Mouse (Mus musculus) midbrain, embryonic 10.5 days (tissue): ENCODE results near the gene Bhlha9. TPM values are rescaled to one million over a fixed set of nuclear protein-coding genes. Genes with fewer than 3 reads are reported as not detected.
A peak's percentile ranks its signal among the peaks of the same experiment; 100 is the strongest.

ENCODE experiments used
- DNase-seq: peaks from one replicate; pipeline ENCODE4 v3.0.0-alpha.2; 2017; ENCODE audit warnings: low spot score
- H3K27ac ChIP-seq: fragments of 300-500 bp; sonication (generic); replicated peaks from 2 replicates; pipeline ENCODE4 v1.5.1; 2016; ENCODE audit warnings: mild to moderate bottlenecking
- H3K27me3 ChIP-seq: fragments of 300-500 bp; sonication (generic); 2 replicates; pipeline ENCODE4 v1.6.1; 2016; ENCODE audit warnings: low read depth, mild to moderate bottlenecking; ENCODE audit not compliant: poor library complexity, severe bottlenecking
- H3K36me3 ChIP-seq: fragments of 300-500 bp; sonication (generic); 2 replicates; pipeline ENCODE4 v1.6.1; 2016; ENCODE audit warnings: mild to moderate bottlenecking, moderate library complexity
- H3K4me1 ChIP-seq: fragments of 300-500 bp; sonication (generic); 2 replicates; pipeline ENCODE4 v1.6.1; 2016
- H3K4me3 ChIP-seq: fragments of 300-500 bp; sonication (generic); 2 replicates; pipeline ENCODE4 v1.5.1; 2016; ENCODE audit warnings: mild to moderate bottlenecking, moderate library complexity
- H3K9me3 ChIP-seq: fragments of 300-500 bp; sonication (generic); replicated peaks from 2 replicates; pipeline ENCODE4 v1.6.1; 2016; ENCODE audit warnings: mild to moderate bottlenecking
- WGBS: fragments of 180-500 bp; shearing (Covaris S2); methylation state at CpG from one replicate; pipeline ENCODE4 v1.1.7; 2016; 5-methylcytosine and 5-hydroxymethylcytosine counted together
- polyA plus RNA-seq: library from polyadenylated mRNA; unstranded; fragments of >200 nt; fragmentation: Nextera tagmentation; extraction: Ambion mirVana; gene quantifications from 2 replicates; pipeline ENCODE4 v1.2.1, GENCODE M21; 2016

The Bhlha9 gene
- polyA plus RNA-seq, 1 experiment from 2014 or later, result 0.12 TPM

DNA sequence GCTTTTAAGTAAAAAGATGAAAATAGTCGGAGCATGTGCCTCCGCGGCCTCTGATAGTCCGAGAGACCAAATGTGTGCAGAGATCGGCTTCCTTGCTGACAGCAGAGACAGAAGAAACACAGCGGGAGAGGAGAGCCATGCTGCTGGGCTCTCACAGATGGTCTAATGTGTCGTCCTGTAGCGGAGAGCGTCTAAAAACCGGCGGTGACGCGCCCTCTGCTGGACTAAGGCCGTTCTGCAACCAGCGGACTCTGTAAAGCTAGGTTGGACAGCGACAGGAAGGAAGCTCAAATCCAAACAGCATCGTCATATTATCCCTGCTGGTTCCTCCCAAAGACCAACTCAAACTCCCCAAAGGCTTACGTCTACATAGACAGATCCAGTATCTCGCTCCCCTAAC, 26.3 kb upstream of the Bhlha9 start:
- H3K9me3 ChIP-seq, result no peaks in the 10 kb centered on the region
- H3K4me3 ChIP-seq, result peak overlapping the region; percentile 47
- H3K36me3 ChIP-seq, result no peaks in the 10 kb centered on the region
- H3K27ac ChIP-seq, result peak overlapping the region; percentile 28; the same call in 1 of the 2 replicates
- H3K4me1 ChIP-seq, result peaks cover 38% of the 10 kb centered on the region
- under 1% methylated on average over 19 of the region's 19 CpGs for WGBS
- peak; percentile 92 for DNase-seq
- H3K27me3 ChIP-seq, result peaks cover 28% of the 10 kb centered on the region

DNA sequence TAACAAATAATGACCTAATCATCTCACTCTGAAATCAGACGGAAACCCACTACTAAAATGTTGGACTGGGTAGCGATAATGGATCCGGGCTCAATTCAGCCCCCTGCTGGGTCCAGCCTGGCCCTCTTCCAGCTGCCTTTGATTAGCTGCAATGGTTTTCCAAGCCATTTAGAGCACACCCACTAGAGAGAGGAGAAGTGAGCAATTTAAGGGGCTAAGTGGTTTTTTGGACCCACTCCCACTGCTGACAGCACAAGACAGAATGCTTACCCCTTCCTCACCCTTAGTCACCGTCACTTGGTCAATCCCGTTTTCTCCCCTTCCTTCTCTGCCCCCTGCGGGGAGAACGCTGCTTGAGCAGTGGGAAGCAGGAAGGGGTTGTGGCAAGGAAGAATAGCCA, 25.2 kb upstream of the Bhlha9 start:
- Histone ChIP-seq H3K4me3 (peak overlapping the region; percentile 39), H3K9me3 (no peaks in the 10 kb centered on the region), H3K36me3 (no peaks in the 10 kb centered on the region), H3K27me3 (peaks cover 28% of the 10 kb centered on the region), H3K27ac (no peak overlapping the region), H3K4me1 (peaks cover 42% of the 10 kb centered on the region)
- DNase-seq, result no peak
- 5% methylated on average over 7 of the region's 7 CpGs for WGBS

DNA sequence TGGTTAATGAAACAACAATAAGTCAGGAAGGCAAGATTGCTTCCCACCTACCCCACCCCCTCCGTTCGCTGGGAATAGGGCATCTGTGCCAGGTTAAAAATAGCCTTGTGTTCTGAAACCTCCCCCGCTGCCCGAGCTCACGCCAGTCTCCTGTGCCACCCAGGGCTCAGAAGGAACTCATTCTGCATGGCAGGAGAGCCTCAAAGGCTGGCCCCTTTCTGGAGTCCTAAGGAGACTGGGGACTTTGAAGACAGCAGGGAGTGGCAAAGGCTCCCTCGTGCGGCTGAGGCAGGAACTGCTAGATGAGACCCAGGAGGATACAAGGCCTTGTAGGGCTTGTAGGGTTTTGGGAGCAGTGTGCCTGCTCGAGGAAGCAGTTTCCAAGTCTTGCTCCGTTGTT, 24.8 kb upstream of the Bhlha9 start:
- Histone ChIP-seq H3K4me3 (peak overlapping the region; percentile 39), H3K9me3 (no peaks in the 10 kb centered on the region), H3K4me1 (peaks cover 46% of the 10 kb centered on the region), H3K27me3 (peaks cover 28% of the 10 kb centered on the region), H3K36me3 (no peaks in the 10 kb centered on the region), H3K27ac (no peak overlapping the region)
- WGBS, result 7% methylated on average over 9 of the region's 9 CpGs
- DNase-seq, result peak; percentile 83

DNA sequence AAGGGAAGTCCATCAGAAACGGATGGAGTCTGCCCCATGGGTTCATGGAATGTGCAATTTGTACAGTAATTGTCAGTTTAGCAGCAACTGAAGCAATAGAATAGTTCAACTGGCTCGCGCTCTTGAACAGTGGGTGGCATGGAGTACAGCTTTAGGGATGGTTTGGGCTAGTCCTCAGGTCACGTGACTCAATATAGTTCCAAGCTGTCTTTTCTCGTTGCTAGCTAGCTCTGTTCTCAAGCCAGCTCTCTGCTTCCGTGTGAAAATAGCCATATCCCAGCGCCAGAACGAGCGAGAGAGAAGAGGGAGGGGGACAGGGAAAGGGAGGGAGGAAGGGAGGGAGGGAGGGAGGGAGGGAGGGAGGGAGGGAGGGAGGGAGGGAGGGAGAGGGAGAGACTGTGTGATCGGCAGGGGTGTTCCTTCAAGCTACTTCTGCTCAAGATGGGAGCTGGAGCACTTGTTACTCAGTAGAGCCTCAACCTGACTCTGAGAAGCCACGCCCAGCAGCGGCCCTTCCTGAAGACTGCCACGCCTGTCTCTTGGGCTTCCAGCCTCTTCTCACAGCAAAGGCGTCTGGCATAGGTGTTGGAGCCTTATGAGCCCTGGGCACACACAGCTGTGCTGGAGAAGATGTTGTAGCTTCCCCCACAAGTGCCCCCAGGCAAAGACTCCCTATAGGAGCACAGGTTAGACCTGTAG, 21.3 kb upstream of the Bhlha9 start:
- Histone ChIP-seq H3K27me3 (peaks cover 14% of the 10 kb centered on the region), H3K9me3 (no peaks in the 10 kb centered on the region), H3K36me3 (no peaks in the 10 kb centered on the region), H3K4me1 (peaks cover 29% of the 10 kb centered on the region), H3K4me3 (no peak overlapping the region), H3K27ac (no peak overlapping the region)
- 73% methylated on average over 14 of the region's 14 CpGs for WGBS
- DNase-seq, result no peak

DNA sequence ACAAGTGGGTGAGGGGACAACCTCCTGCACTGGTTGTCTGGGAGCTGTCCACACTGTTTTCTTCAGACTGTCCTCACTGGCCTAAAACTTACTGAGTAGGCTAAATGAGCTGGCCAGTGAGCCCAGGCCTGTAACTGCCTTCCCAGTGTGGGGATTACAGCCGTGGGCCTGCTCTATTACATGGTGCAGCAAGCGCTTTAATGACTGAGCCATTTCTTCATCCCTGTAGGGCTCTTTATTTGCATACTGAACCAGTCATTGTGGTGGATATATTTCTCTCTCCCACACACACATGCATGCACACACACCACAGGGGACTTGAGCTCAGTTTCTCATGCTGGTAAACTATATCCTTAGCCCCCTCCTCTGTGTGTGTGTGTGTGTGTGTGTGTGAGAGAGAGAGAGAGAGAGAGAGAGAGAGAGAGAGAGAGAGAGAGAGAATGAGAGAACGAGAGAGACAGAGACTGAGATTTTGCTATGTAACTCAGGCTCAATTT, 19.4 kb upstream of the Bhlha9 start:
- 70% methylated on average over 3 of the region's 3 CpGs for WGBS
- H3K27me3 ChIP-seq, result no peaks in the 10 kb centered on the region
- no peak overlapping the region for H3K4me3 ChIP-seq
- no peak overlapping the region for H3K27ac ChIP-seq
- H3K36me3 ChIP-seq, result no peaks in the 10 kb centered on the region
- no peaks in the 10 kb centered on the region for H3K9me3 ChIP-seq
- no peak for DNase-seq
- peaks cover 12% of the 10 kb centered on the region for H3K4me1 ChIP-seq

DNA sequence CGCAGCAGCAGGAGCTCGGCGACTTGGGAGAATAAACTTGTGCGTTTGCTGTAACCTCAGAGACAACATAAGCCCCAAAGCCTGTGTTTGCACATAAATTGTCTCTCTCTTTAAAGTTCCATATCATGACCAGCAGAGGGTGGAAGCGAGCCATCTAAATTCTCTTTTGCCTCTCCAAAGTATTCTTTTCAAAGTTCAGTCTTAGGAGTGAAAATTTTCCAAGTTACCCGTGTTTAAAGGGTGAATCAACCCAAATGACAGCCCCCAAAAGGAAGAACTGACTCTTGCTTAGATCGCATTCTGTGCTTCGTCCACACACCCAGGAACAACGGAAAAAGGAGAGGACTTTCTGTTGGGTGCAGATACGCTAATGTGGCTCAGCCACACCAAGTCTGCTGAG, 17.2 kb upstream of the Bhlha9 start:
- Histone ChIP-seq H3K27me3 (no peaks in the 10 kb centered on the region), H3K27ac (no peak overlapping the region), H3K36me3 (no peaks in the 10 kb centered on the region), H3K4me3 (peak overlapping the region; percentile 34), H3K9me3 (no peaks in the 10 kb centered on the region), H3K4me1 (peaks cover 12% of the 10 kb centered on the region)
- peak; percentile 33 for DNase-seq
- WGBS, result 13% methylated on average over 10 of the region's 10 CpGs

DNA sequence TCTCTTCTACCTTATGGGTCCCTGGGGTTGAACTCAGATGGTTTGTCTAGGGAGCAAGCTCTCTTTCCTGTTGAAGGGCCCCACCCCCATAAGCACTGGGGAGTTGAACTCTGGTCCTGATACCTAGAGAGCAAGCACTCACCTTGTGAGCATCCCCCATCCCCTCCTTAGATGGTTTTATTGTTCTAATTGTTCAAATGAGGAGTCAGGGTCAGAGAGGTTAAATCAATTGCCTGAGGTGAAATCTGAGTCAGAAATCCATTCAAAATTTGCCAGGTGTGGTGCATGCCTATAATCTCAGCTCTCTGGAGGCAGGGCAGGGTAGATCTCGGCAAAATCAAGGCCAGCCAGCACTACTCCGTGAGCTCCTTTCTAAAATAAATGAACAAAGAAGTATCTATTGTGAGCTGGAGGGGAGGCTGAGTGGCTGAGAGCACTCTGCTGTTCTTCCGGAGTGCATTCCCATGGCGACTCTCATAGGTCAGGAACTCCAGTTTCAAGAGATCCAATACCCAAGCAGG, 14.8 kb upstream of the Bhlha9 start:
- Histone ChIP-seq H3K4me3 (no peak overlapping the region), H3K27me3 (no peaks in the 10 kb centered on the region), H3K4me1 (0 out of 2 replicates have a peak, but pooled peaks cover 3% of the 10 kb centered on the region), H3K36me3 (no peaks in the 10 kb centered on the region), H3K9me3 (no peaks in the 10 kb centered on the region), H3K27ac (no peak overlapping the region)
- 60% methylated on average over 4 of the region's 4 CpGs for WGBS
- DNase-seq, result no peak

DNA sequence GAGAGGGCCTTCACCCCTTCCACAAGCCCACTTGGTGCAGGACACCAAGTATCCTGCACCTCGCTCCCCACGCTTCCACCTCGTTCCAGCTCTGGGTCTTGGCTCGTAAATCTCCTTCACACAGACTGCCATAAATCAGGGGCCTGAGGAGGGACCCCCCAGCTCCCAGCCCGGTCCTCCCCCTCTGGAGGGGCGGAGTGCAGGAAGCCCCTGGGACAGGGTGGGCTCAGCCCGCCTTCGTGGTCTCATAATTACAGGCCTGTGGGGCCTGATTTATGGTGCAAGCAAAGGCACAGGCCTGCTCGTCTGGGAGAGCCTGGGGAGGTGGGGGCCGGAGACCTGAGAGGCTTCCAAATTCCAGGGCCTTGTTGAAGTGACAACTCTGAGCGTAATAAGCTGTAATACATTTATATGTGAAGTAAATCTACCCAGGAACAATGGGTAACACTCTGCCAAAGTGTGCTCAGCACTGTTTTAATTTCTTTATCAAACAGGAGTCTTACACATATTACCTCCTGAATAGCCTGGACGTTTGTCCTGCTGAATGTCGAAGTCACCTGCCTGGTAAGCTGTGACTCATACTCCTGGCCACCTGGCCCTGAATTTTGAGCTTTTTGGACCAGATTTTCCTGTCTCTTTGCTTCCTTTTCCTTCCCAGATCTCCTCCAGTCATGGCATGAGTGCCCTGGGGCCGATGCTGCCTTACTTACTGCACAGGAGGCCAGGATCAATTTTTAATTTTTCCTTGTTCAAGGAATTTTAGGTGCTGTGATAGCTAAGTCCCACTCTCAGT, 12.9 kb upstream of the Bhlha9 start:
- Histone ChIP-seq H3K4me3 (no peak overlapping the region), H3K27ac (no peak overlapping the region), H3K9me3 (no peaks in the 10 kb centered on the region), H3K4me1 (no peaks in the 10 kb centered on the region), H3K36me3 (no peaks in the 10 kb centered on the region), H3K27me3 (peaks cover 16% of the 10 kb centered on the region)
- WGBS, result 86% methylated on average over 14 of the region's 14 CpGs
- DNase-seq, result no peak

DNA sequence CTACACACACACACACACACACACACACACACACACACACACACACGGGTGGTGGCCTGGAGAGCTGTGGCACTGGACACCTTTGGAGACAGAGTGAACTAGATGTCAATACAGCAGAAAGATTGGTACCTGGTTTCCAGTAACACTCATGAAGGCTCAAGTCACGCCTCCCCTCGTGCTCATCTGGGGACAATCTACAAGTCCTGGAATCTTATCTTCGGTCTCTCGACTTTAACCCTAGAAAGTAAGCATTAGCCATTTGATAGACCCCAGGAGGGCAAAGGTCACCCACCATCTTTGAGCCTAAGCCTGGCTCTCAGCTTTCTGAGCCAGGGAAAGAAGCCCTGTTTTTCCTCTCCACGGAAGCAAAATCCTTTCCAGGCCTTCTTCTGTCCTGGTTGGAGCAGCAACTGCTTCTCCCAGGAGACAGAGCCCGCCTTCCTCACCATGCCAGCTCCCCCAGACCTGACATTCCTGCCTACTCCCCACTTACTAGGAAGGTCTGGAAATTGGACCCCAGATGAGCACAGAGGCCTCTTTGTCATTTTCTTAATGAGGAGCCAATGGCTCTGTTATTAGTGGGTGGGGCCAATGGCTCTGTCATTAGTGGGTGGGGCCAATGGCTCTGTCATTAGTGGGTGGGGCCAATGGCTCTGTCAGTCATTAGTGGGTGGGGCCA, 10.3 kb upstream of the Bhlha9 start:
- Histone ChIP-seq H3K27me3 (peaks cover 41% of the 10 kb centered on the region), H3K9me3 (no peaks in the 10 kb centered on the region), H3K27ac (no peak overlapping the region), H3K4me3 (no peak overlapping the region), H3K36me3 (no peaks in the 10 kb centered on the region), H3K4me1 (peaks cover 10% of the 10 kb centered on the region)
- no peak for DNase-seq
- WGBS, result 72% methylated on average over 7 of the region's 7 CpGs

DNA sequence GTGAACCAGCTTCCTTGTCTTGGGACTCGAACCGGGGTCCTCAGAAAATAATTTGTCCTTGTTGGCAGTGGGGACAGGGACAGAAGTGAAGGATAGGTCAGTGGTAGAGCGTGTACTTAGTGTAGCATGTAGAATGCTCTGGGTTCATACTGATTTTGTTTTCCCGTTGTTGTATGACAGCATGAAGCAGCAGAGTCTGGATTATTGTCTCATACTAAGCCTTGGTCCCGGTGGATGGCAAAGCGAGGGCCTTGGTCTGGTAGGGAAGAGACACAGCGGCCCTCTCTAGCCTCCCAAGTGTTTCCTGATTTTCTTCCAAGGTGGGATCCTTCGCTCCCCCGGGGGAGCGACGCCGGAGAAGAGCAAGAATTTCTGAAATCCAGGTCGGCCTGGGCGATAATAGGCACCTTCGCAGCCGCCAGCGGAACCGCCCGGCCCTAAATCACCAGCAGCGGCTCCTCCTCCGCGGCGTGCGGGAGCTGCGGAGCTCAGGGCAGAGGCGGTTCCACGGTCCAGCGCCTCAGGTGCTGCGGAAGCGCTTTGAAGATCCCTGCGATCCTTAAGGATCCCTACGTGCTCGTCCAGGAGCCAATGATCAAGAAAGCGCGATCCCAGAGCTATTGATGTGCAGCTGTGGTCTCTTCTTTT, 6.1 kb upstream of the Bhlha9 start:
- Histone ChIP-seq H3K4me1 (peaks cover 15% of the 10 kb centered on the region), H3K36me3 (no peaks in the 10 kb centered on the region), H3K27me3 (peaks cover 83% of the 10 kb centered on the region), H3K4me3 (peak overlapping the region; percentile 52), H3K9me3 (no peaks in the 10 kb centered on the region), H3K27ac (peak overlapping the region; percentile 52)
- DNase-seq, result peak; percentile 31
- WGBS, result 8% methylated on average over 35 of the region's 35 CpGs

DNA sequence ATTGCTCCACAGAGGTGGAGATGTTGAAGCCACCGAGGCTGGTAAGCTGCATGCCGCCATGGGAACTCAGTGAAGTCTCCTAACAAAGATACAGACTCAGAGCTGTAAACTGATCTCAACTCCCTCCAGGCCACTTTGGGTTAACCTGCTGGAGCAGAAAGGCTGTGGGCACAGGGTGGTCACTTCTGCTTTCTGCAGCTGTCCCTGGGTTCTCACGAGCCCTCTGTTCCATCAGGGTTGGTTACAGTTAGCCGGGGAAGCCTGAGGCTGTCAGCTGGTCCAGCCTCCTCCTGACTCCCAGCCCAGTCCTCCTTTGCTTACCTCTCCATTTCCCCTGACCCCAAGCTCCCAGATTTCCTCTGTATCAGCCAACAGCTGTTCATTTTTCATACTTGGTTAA, 4.5 kb upstream of the Bhlha9 start:
- Histone ChIP-seq H3K4me1 (peaks cover 24% of the 10 kb centered on the region), H3K9me3 (no peaks in the 10 kb centered on the region), H3K27ac (no peak overlapping the region), H3K4me3 (no peak overlapping the region), H3K27me3 (peaks cover 100% of the 10 kb centered on the region), H3K36me3 (no peaks in the 10 kb centered on the region)
- 29% methylated on average over 4 of the region's 4 CpGs for WGBS
- DNase-seq, result no peak
